ENCODE assay signal across 8 mouse cellular contexts in genomic region chr12:80108896-80109668, GRCm38 (mm10). TPM values are rescaled to one million over a fixed set of nuclear protein-coding genes. Genes with fewer than 3 reads are reported as not detected.
DNase-seq lines count a peak whose midpoint lies in the region; ATAC-seq and TF ChIP-seq lines count a peak whose summit lies in the region.
"Not testable (repeated sequence)": the region's sequence is repeated elsewhere in the genome, so short reads cannot be mapped to it uniquely, and the experiment has no call there.

No protein-coding gene starts in this region.

- peak; percentile 27; the same call in 1 of the 2 replicates for ATAC-seq in forebrain, embryonic 12.5 days (ENCODE audit: low FRiP score)
- peak; percentile 22; the same call in 1 of the 2 replicates for ATAC-seq in liver, postnatal 0 days
- not testable (repeated sequence) for ATAC-seq in neural tube, embryonic 11.5 days (ENCODE audit: insufficient read depth, low FRiP score, low TSS enrichment); stomach, embryonic 16.5 days (ENCODE audit: insufficient read depth, low FRiP score)

- TF ChIP-seq CTCF in brain, embryonic 14.5 days (IDR thresholded peaks at IDR 0.05; ENCODE audit: borderline replicate concordance, extremely low read depth, insufficient read depth, insufficient read length) = peak; percentile 72
- TF ChIP-seq CTCF in liver, postnatal 0 days (IDR thresholded peaks at IDR 0.05; ENCODE audit: low read depth) = peak; percentile 91

- H3K4me2 ChIP-seq in forebrain, embryonic 12.5 days = peak overlapping the region; percentile 94
- H3K4me2 ChIP-seq in liver, postnatal 0 days (ENCODE audit: low read depth, low read length) = peak overlapping the region; percentile 87
- peak overlapping the region; percentile 91 for H3K4me2 ChIP-seq in neural tube, embryonic 11.5 days (ENCODE audit: low read depth)
- H3K4me2 ChIP-seq in stomach, embryonic 16.5 days (ENCODE audit: low read depth, low read length) = peak overlapping the region; percentile 83

- not testable (repeated sequence) for TF ChIP-seq POLR2A in brain, embryonic 14.5 days (IDR thresholded peaks at IDR 0.05; ENCODE audit: borderline replicate concordance, extremely low read depth, insufficient read depth, insufficient read length, poor library complexity, severe bottlenecking)

- H3K9ac ChIP-seq in forebrain, embryonic 12.5 days = peak overlapping the region; percentile 96
- peak overlapping the region; percentile 94 for H3K9ac ChIP-seq in liver, postnatal 0 days (replicated peaks)
- H3K9ac ChIP-seq in neural tube, embryonic 11.5 days (ENCODE audit: low read length) = peak overlapping the region; percentile 94
- peak overlapping the region; percentile 99 for H3K9ac ChIP-seq in stomach, embryonic 16.5 days (ENCODE audit: low read length)

- H3K4me1 ChIP-seq in forebrain, embryonic 12.5 days = peaks cover 29% of the 10 kb centered on the region
- not testable (repeated sequence) for H3K4me1 ChIP-seq in liver, postnatal 0 days (ENCODE audit: insufficient read depth); neural tube, embryonic 11.5 days (ENCODE audit: control insufficient read depth, insufficient read depth, low read length); stomach, embryonic 16.5 days (ENCODE audit: control insufficient read depth, insufficient read depth, low read length)

- TF ChIP-seq EP300 in liver, postnatal 0 days (IDR thresholded peaks at IDR 0.05; ENCODE audit: low read depth) = peak; percentile 17; the same call in 1 of the 2 replicates

- H3K27me3 ChIP-seq in forebrain, embryonic 12.5 days; liver, postnatal 0 days (ENCODE audit: insufficient read depth, low read length); neural tube, embryonic 11.5 days (ENCODE audit: control insufficient read depth, insufficient read depth, low read length); stomach, embryonic 16.5 days (ENCODE audit: control insufficient read depth, insufficient read depth, low read length): not testable (repeated sequence)

- intact Hi-C loops in heart, postnatal 14 days (cut with DNase I) = loop anchor here (1.0 to 5.0 kb wide), 4 partner anchors 23 to 497 kb away; no protein-coding TSS in a partner anchor

- DNase-seq in CD4-positive helper T cell, adult 2 months (ENCODE audit: low read depth, low spot score) = peak; percentile 90
- peak; percentile 93 for DNase-seq in brain, embryonic 14.5 days (ENCODE audit: low read depth)
- DNase-seq in heart, postnatal 14 days = peak; percentile 90
- peak; percentile 91 to 93 for DNase-seq in kidney, postnatal 25 days
- peak; percentile 92 for DNase-seq in liver, postnatal 0 days
- peak; percentile 87 for DNase-seq in neural tube, embryonic 11.5 days (ENCODE audit: low spot score)

- H3K9me3 ChIP-seq in forebrain, embryonic 12.5 days; liver, postnatal 0 days (ENCODE audit: low read length); neural tube, embryonic 11.5 days (ENCODE audit: control insufficient read depth, low read length); stomach, embryonic 16.5 days (replicated peaks; ENCODE audit: control insufficient read depth, low read length): not testable (repeated sequence)

- peak overlapping the region; percentile 97 for H3K27ac ChIP-seq in forebrain, embryonic 12.5 days
- H3K27ac ChIP-seq in liver, postnatal 0 days (ENCODE audit: low read depth) = peak overlapping the region; percentile 99
- peak overlapping the region; percentile 85 for H3K27ac ChIP-seq in neural tube, embryonic 11.5 days (ENCODE audit: low read depth, low read length)
- peak overlapping the region; percentile 96 for H3K27ac ChIP-seq in stomach, embryonic 16.5 days (ENCODE audit: low read length)

- WGBS in forebrain, embryonic 12.5 days = 1% methylated on average over 11 of the region's 11 CpGs
- 9% methylated on average over 11 of the region's 11 CpGs for WGBS in liver, postnatal 0 days (ENCODE audit: insufficient replicate concordance)
- WGBS in neural tube, embryonic 11.5 days = 12% methylated on average over 11 of the region's 11 CpGs
- 3% methylated on average over 11 of the region's 11 CpGs for WGBS in stomach, embryonic 16.5 days

- H3K4me3 ChIP-seq in forebrain, embryonic 12.5 days (replicated peaks) = peak overlapping the region; percentile 72
- peak overlapping the region; percentile 85 for H3K4me3 ChIP-seq in liver, postnatal 0 days (ENCODE audit: low read depth, low read length)
- H3K4me3 ChIP-seq in neural tube, embryonic 11.5 days (ENCODE audit: low read depth, low read length) = peak overlapping the region; percentile 91
- peak overlapping the region; percentile 85 for H3K4me3 ChIP-seq in stomach, embryonic 16.5 days (replicated peaks; ENCODE audit: low read length)

- H3K36me3 ChIP-seq in forebrain, embryonic 12.5 days (replicated peaks) = peaks cover 23% of the 10 kb centered on the region
- H3K36me3 ChIP-seq in liver, postnatal 0 days (replicated peaks; ENCODE audit: insufficient read depth, low read length); neural tube, embryonic 11.5 days (ENCODE audit: control insufficient read depth, insufficient read depth, low read length): not testable (repeated sequence)
- H3K36me3 ChIP-seq in stomach, embryonic 16.5 days (ENCODE audit: control insufficient read depth, insufficient read depth, low read length) = peaks cover 19% of the 10 kb centered on the region

RNA-seq across cellular contexts. Expression of gene Zfp36l1, which starts 3.7 kb away (rescaled TPM):
- polyA plus RNA-seq in brain, embryonic 14.5 days (2012; rRNA removed) = 80.2 and 81.0 TPM in 2 replicates
- polyA plus RNA-seq in forebrain, embryonic 12.5 days (2016; fragmentation: Nextera tagmentation; extraction: Ambion mirVana) = 91.5 and 96.5 TPM in 2 replicates
- 10 to 100 TPM; 97.5 to 98.7 TPM for total RNA-seq in heart, postnatal 14 days (2021)
- 42.0 and 45.7 TPM in 2 replicates for polyA plus RNA-seq in liver, postnatal 0 days (2015; fragmentation: Nextera tagmentation; extraction: Ambion mirVana)
- polyA plus RNA-seq in neural tube, embryonic 11.5 days (2014; fragmentation: Nextera tagmentation; extraction: Ambion mirVana) = 135 and 139 TPM in 2 replicates
- 137 and 140 TPM in 2 replicates for polyA plus RNA-seq in stomach, embryonic 16.5 days (2015; fragmentation: Nextera tagmentation; extraction: Ambion mirVana)
